Mouse (Mus musculus) cerebellum, adult 9-11 months (tissue): Measurements from ENCODE around the gene Ankrd61.
A peak's percentile ranks its signal among the peaks of the same experiment; 100 is the strongest.

ENCODE experiments used
- DNase-seq: peaks from one replicate; pipeline ENCODE4 v3.0.0; 2022

Ankrd61 gene

GRCm38 (mm10) chr5:143897635-143898330, at the start of gene Ankrd61:
Ankrd61 (minus strand) TSS chr5:143897685.
- DNase-seq, result no peak

- no peak for DNase-seq
Observed at GRCm38 (mm10) chr5:143943231-143944125, 46.0 kb upstream of the Ankrd61 start.

- no peak for DNase-seq
Observed at GRCm38 (mm10) chr5:143941588-143941987, 44.1 kb upstream of the Ankrd61 start.

DNA sequence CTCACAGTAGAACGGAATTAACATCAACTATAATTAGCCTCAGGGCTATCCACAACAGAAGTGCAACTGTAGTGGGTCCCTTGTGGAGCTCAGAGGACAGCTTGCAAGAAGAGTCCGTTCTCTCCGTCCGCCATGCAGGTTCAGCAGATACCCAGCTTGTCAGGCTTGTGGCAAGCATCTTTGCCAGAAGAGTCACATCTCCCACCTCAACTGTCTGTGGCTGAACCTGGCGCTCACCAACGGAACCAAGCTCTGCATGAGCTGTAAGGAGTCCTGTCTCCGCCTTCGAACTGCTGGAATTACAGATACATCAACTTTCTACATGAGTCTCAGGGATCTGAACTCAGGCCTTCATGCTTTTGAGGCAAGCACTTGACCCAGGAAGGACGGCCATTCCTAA, 38.7 kb upstream of the Ankrd61 start:
- no peak for DNase-seq

- DNase-seq, result no peak
Observed at GRCm38 (mm10) chr5:143933875-143934274, 36.4 kb upstream of the Ankrd61 start.

GRCm38 (mm10) chr5:143933414-143933813, 35.9 kb upstream of the Ankrd61 start:
- DNase-seq, result no peak

DNA sequence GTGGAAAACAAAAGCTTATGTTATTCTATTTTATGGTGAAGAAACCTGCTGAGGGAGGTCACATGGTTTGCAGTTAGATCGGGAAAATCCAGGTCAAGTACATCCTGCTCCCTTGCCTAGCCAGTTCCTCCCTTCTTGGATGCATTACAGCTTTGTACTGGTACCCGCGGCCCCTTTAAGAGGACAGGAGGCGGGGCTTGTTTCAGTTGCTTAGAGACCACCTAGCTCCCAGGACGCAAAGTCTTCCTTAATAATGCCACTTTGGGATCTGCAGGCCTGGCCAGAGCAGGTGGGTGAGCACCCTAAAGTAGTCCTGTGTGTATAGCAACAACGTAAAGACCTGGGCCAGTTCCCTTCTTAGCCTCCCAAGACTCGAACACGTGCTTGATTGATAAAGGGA, 35.3 kb upstream of the Ankrd61 start, which contains the start of gene Rsph10b:
TSS of gene Rsph10b (plus strand) at position 205 of the 400 bp plus-strand sequence.
- DNase-seq, result no peak

DNA sequence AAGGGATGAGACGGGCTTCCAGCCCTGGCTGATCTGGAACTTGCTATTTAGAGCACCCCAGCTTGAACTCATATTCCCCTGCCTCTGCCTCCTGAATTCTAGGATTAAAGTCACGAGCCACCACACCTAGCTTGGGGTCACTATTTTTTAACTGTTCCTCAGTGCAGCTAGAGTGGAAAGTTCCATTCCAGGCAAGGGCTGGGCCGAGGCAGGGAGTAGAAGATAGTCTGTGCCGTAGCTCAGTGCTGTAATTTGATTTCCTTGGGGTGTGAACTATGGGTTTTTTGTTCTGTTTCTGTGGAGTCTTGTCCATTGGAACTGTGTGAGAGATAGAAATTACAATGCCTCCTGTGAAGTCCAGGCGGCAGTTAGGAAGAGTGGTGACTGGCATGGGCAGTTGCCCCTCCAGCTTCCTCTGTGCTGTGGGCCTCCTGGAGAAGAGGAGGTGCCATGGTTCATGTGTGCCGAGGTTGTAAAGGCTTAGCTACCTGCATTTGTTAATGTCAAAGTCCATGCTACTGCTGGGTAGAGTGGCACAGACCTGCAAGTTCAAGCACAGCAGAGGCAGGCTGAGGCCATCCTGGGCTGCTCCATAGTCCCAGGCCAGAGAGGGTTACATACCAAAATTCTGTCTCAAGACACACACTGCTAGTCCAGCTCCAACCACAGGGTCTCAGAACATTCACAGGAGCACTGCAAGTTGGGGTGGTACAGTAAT, 34.5 kb upstream of the Ankrd61 start:
- DNase-seq, result no peak

GRCm38 (mm10) chr5:143930656-143931055, 33.2 kb upstream of the Ankrd61 start:
- no peak for DNase-seq

DNA sequence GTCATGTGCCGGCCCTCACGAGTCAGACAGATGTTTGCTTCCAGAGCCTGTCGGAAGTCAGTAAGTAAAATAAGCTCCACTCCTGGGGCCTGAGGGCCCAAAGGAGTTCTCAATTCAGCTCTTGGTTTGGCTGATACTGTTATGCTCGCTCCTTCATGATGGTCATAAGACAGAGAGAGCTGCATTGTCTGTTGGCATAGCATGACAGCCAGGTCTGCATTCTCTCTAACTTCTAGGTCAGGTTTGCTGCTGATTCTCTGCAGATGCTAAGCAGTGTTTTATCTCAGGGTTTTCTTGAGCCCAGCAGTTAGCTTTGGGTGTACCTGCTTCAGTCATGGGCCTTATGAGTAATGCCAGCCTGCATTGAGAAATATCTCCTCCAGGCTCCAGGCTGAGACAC, 31.8 kb upstream of the Ankrd61 start:
- no peak for DNase-seq

DNA sequence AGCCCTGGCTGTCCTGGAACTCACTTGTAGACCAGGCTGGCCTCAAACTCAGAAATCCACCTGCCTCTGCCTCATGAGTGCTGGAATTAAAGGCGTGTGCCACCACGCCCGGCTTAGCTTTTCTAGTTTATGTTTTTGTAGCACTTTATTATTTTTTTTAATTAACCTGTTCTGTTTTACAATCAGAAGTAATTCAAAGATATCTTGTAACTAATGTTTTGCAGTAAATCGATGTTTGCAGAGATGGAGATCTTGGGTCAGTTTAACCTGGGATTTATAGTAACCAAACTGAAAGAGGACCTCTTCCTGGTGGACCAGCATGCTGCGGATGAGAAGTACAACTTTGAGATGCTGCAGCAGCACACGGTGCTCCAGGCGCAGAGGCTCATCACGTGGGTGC, 30.4 kb upstream of the Ankrd61 start, which contains the start of gene Gm42421:
TSS of gene Gm42421 (plus strand) at position 301 of the 400 bp plus-strand sequence.
- no peak for DNase-seq

DNA sequence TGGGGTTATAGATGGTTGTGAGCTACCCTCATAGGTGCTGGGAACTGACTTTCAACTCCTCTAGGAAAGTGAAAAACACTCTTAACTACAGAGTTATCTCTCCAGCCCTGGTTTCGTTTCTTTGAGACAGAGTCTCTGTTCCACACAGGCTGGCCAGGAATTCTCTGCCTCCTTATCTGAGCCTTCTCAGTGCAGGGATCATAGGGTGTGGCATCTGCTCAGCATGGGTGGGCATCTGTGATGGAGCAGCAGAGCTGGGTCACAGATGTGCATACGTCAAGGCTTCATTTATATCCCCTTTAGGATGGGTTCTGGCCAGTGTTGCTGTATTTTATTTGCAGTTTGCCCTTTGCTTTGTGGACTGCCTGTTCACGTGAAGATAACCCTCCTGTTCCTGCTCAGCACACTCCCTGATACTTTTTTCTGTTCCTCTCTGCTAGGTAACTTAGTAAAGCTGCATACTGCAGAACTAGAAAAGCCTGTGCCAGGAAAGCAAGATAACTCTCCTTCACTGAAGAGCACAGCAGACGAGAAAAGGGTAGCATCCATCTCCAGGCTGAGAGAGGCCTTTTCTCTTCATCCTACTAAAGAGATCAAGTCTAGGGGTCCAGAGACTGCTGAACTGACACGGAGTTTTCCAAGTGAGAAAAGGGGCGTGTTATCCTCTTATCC, 27.4 kb upstream of the Ankrd61 start:
- no peak for DNase-seq

- no peak for DNase-seq
Observed at GRCm38 (mm10) chr5:143918120-143918519, 20.6 kb upstream of the Ankrd61 start.

- no peak for DNase-seq
Observed at GRCm38 (mm10) chr5:143917418-143917817, 19.9 kb upstream of the Ankrd61 start.

DNA sequence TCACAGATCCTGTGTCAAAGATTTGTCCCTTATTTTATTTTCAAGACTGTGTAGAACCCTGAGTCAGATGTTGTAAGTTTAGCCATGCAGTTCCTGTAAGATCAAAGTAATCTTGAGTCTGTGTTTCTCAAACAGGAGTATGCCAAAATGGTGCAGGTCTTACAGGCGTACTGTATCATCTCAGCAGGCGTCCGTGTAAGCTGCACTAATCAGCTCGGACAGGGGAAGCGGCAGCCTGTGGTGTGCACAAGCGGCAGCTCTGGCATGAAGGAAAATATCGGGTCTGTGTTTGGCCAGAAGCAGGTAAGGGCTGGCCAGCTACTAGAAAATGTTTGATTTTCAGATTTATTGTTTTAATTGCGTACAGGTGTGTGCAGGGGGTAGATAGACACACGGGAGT, 18.7 kb upstream of the Ankrd61 start:
- DNase-seq, result no peak

GRCm38 (mm10) chr5:143909417-143910400, 12.2 kb upstream of the Ankrd61 start, which contains the start of the genes Aimp2 and Pms2:
Aimp2 (minus strand) TSS chr5:143909847.
Pms2 (plus strand) TSS chr5:143909964.
- peak; percentile 98 for DNase-seq

- no peak for DNase-seq
Observed at GRCm38 (mm10) chr5:143908926-143909325, 11.4 kb upstream of the Ankrd61 start.

DNA sequence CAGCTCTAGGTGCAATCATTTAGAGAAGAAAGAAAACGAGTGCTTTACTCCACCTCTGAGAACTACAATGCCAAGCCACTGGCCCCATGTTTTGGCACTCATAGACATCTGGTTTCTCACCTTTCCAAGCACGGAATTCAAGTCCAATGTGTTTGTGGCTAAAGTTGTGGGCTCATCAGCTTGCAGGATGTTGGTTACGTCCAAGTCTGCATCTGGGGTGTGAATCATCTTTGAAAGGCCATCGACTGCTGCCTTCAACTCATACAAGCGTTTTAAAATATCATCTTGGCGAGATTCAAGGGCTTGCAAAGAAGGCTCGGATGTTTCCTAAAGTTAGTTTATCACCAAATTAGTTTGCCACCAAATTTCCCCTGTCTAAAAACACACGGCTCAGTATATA, 8.9 kb upstream of the Ankrd61 start:
- DNase-seq, result no peak

- DNase-seq, result no peak
Observed at GRCm38 (mm10) chr5:143903813-143904212, 6.3 kb upstream of the Ankrd61 start.

DNA sequence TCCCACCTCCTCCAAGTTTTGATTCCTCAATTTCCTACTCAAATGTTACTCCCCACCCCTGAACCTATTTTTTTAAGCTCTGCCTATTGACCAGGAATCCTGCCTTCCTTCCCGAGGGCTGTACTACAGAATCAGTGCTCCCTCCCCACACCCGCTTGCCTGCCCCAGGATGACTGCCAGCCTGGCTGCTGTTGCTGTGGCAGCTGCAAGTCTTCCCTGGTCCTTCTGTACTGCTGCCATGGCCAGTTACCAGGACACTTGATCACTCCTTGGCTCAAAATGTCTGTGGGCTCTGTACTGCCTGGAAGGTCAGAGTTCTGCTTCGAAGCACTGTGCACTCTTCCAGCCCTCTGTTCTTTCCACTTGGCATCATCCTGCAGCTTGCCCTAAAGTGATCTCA, 4.6 kb upstream of the Ankrd61 start:
- DNase-seq, result no peak

GRCm38 (mm10) chr5:143893396-143893795, 4.1 kb downstream of the Ankrd61 start:
- DNase-seq, result no peak
